Mouse (Mus musculus) spleen, postnatal 36 days (tissue): ENCODE results near the gene Iqgap1.

Source experiments
- DNase-seq, 2 experiments: peaks; one replicate each; pipeline ENCODE4 v3.0.0; 2022; ENCODE audit warnings: low spot score in 2 of 2, mixed read lengths in 1 of 2

Gene Iqgap1

DNA sequence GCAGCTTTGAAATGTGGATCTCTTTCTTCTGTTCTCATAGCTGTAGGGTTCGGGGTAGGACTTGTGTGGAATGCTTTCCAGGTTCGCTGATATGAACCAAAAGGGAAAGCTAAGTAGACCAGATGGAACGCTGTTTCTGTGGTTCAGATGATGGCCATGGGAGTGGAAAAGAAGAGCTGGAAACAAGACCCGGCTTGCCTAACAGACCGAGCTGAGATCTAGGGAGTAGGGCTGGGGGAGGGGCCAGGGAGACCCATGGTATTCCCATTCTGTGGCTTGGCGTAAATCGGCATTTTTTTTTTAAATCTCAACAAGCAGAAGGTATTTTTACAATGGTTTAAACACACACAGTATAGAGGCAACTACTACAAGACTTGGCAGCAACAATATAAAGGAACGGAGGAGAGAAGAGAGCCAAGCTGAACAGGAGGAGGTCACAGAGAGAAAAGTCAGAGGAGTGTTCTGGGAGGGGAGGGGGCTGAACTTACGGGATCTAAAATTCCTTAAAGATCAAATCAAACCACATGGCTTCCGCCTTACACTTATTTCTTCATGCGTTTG is at the start of gene Iqgap1:
Iqgap1 (minus strand) TSS at position 132 of the 561 bp plus-strand sequence.
- DNase-seq: no peak

DNA sequence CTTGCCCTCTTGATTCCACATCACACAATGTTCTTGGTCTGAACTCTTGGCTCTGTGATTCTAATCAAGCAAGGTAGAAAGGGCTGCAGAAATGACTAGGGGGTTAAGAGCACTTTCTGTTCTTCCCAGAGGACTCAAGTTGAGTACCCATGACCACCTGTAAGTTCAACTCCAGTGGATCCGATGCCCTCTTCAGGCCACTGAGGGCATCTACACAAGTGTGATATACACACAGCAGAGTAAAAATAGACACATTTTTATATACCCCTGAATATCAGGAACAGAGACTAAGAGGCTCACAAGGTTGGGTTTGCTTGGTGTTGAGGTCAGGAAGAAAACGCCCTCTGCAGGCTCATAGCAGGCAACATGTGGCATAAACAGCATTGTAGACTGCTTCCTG is 47.9 kb upstream of the Iqgap1 start:
- DNase-seq: no peak

DNA sequence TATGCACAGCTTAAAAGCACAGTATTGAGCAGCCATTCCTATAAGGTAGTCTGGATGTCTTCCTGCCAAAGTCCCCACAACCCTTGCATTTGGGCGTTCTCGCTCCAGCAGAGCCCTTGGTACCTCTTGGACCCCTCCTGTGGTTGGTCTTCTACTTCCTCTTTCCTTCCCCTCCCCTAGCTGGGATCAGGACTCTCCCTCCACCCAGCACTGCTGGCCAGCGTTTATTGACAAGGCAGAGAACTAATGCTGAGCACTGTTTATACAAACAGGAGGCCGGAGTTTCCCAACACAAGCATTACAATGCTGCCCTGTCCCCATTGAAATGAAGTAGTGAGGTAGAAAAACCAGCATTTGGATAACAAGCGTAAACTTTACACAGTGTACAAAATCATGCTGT is 47.3 kb upstream of the Iqgap1 start:
- DNase-seq: no peak

DNA sequence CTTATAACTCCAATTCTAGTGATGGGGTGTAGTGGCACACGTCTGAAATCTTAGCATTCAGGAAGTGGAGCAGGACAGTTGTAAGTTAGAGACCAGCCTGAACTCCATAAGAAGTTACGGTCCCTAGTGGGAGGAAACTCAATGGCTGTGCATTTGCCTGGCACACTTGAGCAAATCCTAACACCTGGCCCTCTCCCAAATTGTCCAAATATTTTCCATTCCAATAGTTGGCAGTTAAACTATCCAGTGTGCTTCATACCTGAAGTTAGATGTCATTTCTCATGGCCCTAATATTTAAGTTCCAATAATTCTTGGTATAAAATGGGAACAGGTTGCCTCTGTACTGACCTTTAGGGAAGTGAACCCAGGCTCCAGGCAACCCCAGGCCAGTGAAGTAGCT is 42.9 kb upstream of the Iqgap1 start:
- no peak for DNase-seq

DNA sequence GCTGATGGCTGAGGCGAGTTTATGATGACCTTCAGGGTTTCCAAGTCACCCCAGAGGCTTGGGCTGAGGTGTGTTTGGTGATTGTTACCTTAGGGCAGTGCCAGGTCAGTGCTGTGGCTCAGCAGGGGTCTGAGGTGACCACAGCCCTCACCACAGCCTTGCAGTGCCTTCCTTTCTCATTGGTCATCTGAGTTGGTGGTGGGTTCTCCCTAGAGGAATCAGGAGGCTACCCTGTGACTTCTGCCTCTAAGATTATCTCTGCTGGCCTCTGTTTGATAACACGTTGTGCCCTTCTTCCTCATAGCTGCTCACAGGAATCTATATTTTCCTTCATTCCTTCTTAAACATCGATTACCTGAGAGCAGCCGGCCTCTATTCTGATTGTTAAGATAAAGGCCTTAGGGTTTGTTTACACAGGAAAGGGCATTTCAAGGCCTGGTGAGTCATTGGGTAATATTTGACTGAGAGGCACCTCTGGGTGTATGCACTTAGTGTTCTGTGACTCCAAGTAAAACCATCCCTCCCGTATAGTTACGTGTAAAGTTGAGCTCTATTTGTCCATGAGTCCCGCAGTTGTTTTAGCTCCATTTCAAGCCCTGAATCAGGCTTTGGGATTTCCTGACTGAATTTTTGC is 40.9 kb upstream of the Iqgap1 start:
- DNase-seq: no peak

DNA sequence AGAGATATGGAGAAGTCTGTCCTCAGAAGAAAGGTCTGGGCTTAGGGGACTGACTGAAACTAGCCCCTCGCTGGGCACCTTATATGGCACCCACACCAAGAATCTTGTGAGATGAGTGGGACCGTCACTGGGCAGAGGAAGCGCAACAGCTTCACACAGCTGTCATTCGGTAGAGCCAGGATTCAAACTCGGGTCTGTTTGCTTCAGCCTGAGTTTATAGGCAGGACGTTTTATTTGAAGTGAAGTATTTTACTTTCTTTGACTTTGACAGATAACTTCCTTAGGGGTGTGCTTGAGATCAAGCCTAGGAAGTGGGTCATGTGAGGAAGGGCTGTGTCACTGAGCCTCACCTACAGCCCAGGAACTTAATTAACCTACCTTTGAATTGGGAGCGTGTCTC is 39.7 kb upstream of the Iqgap1 start:
- DNase-seq: no peak

DNA sequence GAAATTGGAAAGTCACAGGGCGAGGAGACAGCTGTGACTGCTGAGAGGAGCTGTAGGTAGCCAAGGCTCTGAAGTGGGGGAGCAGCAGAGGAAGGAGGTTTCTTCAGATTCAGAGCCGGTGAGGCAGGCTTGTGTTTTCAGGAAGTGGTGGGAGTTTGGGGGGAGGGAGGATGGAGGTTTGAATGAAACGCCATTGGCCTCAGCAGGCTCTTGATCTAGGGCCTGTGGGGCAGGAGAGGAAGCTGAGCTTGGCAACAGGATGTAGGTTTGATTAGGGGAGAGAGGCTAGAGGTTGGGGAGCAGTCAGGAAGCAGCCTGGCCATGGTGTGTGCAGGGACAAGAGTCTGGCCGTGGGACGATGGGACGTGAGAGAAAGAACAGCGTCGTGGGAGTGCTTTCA is 39.1 kb upstream of the Iqgap1 start:
- DNase-seq: peak; percentile 77

DNA sequence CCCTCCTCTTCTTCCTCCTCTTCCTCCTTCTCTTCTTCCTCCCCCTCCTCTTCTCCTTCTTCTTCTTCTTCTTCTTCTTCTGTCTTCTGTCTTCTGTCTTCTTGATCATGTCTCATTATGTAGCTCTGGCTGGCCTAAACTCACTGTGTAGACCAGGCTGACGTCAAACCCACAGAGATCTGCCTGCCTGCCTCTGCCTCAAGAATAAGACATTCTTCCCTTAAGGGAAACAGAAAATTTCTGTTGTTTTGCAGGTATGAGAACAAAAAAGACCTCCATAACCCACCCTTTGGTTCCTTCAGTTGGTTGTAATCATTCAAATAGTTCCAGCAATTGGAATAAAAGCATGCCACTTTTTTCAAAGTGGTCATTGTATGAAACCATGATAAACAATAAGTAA is 38.4 kb upstream of the Iqgap1 start:
- DNase-seq: no peak

DNA sequence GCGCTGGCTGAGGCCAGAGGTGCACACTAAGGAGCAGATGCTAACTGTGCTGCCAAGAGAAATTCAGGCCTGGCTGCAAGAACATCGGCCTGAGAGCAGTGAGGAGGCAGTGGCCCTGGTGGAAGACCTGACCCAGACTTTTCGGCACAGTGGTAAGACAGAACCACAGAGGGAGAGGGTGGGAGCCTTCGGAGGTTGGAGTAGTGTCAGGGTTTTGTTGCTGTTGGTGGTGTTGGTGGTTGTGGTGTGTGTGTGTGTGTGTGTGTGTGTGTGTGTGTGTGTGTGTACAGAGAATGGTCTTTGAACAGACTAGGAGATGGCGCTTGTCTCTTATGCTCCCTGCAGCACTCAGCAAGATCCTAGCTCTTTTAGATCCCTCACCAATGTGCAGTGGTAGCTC is 37.7 kb upstream of the Iqgap1 start:
- DNase-seq: no peak

DNA sequence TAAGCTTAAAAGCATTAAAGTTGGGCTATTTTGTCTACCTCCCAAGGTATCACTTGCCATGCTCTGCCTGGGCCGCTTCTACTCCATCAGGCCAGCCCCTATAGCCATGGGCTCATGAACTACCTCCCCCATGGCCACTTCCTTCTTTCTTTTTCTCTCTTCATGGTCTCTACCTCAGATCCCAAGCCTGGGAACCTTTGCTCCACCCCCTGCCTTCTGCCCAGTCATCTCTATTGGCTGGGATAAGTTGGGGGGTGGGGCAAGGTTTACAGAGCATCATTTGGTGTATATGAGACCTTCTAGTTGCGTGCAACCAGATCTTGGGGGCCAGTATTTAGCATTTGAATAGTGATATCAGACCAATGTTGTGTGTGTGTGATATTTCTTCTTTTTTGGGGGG is 36.7 kb upstream of the Iqgap1 start:
- DNase-seq: no peak

DNA sequence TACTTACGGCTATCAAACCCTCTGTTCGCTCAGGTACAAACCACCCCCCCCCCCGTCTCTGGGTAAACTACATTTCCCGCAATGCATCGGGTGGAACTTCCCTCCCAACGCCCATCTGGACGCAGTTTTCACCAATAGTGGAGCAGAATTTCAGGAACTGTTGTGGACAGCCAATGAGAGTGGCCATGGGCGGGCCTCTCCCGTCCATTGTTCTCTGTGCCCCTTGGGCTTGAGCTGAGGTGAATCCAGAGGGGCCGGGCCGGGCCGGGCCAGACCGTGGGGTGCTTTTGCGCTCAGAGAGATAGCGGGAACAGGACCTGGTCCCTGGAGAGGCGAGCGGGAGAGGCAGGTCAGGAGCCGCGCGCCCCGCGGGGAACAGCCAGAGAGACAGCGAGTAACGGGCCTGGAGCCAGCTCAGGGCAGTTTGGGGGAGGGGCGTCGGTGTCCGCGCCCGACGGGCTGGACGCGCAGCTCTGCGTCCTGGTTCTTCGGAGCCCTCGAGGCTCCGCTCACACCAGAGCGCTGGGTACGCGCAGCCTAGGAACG is 35.0 kb upstream of the Iqgap1 start, which contains the start of gene Zscan2:
Zscan2 (plus strand) TSS at position 192 of the 546 bp plus-strand sequence.
- peak; percentile 88 to 90 for DNase-seq

DNA sequence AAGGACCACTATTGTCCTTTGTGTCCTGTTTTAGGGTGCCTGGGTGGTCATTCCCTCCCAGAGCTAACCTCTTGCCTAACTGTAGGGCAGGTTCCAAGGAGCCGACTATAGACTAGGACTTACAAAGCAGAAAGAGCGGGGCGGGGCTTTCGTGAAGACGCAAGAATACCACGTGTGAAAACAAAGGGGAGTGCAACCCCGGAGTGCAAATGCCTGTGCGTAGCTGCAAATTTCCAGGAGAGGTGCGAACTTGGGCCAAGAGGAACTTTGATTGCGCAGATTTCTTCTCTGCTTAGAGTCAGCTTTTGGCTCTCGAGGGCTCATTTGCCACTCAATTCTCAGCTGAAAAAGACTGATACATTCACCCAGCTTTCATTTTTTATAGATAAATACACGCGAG is 34.5 kb upstream of the Iqgap1 start:
- DNase-seq: peak; percentile 54 to 72

DNA sequence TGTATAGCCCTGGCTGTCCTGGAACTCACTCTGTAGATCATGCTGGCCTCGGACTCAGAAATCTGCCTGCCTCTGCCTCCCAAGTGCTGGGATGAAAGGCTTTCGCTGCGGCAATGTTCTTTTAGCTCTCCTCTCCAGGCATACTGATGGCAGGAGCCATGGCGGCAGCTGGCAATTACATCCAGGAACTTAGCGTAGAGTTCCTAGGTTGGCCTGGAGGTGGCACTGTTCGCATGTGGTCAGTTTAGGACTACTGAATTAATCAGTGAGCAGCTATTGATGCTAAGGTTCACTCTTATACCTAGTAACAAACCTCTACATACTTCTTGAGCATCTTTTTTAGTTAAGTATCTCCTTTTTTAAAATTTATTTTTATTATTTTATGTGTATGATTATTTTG is 31.4 kb upstream of the Iqgap1 start:
- DNase-seq: peak; percentile 68 to 71

DNA sequence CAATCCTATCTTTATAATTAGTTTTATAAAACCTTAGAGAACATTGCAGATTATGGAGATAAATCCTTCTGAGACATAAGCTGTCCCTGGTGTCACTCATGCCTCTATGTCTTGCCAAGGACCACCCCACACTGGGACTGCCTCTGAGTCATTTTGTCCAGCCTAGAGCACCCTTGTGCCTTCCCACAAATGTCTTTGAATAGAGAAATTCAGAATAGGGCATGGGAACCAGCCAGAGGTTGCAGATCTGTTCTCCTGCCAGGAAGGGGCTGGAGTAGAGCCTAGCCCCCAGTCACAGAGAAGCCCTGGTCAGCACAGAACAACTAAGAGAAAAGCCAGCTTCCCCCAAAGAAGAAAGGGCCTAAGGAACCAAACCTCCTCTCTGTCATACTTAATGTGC is 29.5 kb upstream of the Iqgap1 start:
- no peak for DNase-seq

DNA sequence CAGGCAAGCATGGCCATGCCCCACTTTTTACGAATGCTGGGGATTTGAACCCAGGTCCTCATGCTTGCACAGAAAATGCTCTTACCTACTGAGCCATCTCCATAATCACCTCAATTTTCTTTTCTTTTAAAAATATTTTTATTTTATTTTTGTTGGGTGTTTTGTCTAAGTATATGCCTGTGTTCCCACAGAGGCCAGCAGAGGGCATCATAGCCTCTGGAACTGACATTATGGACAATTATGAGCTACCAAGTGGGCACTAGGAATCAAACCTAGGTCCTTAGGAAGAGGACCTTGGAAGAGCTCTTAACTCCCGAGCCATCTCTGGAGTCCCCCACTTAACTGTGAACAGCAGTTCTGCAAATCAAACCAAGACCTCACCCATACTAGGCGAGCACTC is 27.4 kb upstream of the Iqgap1 start:
- no peak for DNase-seq

DNA sequence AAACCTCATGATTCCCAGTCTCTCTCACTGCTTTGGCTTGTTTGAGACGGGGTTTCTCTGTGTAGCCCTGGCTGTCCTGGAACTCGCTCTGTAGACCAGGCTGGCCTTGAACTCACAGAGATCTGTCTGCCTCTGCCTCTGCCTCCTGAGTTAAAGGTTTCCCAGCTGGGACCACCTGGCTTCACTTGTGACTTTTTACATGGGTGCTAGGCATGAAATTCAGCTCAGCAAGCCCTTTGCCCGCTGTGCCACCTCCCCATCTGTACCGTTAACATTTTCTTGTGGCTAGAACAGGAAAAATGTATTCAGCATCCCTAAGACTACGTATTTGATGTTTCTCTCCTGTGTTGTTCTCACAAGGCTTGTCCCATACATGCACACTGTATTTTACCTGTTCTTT is 24.7 kb upstream of the Iqgap1 start:
- no peak for DNase-seq

DNA sequence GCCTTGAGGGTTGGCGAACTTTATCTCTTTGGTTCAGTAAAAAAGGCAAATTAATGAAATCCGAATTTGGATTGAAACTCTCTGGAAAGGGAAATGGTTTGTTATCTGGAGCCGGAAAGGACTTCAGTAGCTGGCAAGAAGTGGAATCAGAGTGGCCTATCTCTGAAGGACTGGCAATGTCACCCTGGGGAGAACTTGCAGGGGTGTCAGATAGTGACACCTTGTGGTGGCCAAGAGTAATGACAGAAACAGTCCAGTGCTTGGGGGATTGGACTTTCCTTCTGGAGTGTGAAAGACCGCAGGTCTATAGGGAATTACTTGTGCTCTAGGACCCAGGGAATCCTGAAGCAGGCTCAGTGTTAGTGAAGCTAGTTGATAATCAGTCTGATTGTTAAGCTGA is 23.9 kb upstream of the Iqgap1 start:
- DNase-seq: peak; percentile 45 to 49

DNA sequence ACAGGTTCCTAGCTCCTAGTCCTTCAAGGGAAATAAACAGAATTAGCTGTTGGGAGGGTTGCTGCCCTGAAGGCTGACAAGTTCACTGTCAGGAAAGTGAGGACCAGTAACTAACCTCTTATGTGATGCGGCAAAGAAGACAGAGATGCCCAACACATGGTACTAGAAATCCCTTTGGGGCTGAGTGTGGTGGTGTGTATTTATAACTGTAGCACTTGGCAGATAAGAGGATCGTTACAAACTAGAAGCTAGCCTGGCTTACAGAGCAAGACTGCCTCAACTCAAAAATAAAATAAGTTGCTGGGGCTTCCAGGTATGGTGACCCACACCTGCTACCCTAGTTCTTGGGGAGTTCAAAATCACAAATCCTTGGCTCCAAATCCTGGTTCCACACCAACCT is 23.5 kb upstream of the Iqgap1 start:
- DNase-seq: no peak

DNA sequence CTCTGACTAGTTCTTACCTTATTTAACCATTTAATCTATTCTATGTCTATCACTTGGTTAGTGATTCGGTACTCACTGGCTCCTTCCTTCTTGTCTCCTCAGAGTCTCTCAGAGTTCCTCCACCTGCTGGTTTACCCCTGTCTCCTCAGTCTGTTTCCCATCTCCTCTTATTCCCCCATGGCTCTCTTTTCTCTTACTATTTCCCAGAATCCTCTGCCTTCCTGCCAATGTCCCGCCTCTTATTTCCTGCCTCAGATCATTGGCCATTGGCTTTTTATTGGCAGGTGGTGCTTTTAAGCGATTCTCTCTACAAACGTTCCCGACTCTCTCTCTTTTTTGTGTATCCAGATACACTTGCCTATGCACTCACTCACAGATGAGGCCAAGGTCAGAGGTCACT is 20.9 kb upstream of the Iqgap1 start:
- no peak for DNase-seq

DNA sequence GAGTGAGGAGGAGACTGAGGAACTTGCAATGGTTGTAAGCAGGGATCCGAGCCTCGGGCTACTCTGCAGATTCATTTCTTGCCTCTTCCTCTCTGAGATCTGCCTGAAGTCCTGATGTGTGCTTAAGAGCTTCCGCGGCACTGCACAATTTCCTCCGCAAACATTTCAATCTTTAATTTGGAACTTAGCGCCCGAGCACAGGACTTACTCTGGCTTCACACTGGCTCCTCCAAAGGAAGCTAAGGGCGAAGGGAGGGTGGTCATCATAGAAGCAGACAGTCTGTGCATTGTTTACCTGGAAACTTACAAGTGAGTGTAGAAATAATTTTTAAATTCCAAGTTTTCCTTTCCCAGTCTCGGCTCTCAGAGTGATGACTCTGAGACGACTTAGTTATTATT is 20.5 kb upstream of the Iqgap1 start:
- no peak for DNase-seq

DNA sequence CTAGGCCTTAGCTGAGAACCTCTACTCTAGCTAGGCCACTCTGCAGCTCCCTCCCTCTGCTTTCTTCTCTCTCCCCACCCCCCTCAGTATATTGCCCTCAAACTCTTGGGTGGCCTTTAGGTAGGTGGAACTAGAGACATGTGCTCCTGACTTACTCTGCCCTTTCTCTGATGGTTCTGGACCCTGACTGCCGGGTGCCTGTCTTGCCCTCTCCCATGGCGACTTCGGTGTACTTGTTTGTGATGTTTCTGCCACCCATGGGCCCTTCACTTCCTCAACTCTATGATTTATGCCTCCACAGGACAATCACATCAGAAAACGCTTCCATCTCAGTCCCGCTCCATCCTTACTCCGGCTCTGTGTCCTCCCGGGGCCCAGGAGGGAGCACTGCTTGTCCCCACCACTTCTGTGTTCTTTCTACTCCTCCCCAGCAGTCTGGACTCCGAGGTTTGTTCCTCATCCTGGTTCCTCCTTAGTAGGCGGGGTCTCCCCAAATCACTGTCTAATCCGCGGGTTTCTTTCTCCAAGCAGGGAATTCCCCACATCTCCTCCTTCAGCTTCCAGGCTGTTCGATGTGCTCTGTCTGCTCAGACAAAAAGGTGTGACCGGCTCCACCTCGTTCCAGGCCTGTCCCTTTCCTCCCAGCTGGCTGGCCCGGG is 20.0 kb upstream of the Iqgap1 start:
- no peak for DNase-seq

DNA sequence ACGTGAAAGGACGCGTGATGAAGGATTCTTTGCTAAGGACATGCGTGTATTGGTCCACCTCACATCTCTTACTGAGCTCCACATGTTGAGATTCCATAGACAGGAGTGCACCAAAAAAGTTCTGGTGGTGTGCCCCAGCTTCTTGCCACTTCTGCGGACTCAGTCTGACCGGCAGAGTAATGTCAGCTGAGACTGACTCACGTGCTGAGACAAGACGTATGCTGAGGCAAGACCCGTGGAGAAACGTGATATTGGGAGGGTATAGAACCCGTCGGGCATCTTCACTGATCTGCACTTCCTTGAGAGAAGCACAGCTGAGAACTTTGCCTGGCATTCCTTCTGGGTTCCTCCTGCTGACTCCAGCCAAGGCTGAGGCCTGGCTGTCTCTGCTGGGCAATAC is 18.9 kb upstream of the Iqgap1 start:
- DNase-seq: no peak
